Mouse (Mus musculus) left cerebral cortex, adult 2 months (tissue): ENCODE measurements around the gene Ncstn. TPM values are rescaled to one million over a fixed set of nuclear protein-coding genes. Genes with fewer than 3 reads are reported as not detected.

Experiments
- DNase-seq, 2 experiments: peaks; one replicate each; pipeline ENCODE4 v3.0.0; 2021 to 2022; ENCODE audit warnings: low spot score in 2 of 2, mixed read lengths in 1 of 2; ENCODE audit errors: extremely low spot score in 1 of 2
- H3K27ac ChIP-seq: fragments of 200-600 bp; 2 replicates; pipeline ENCODE4 v1.8.1; 2022
- H3K4me3 ChIP-seq: fragments of 200-600 bp; 2 replicates; pipeline ENCODE4 v1.8.1; 2022
- CTCF ChIP-seq: fragments of 200-600 bp; IDR thresholded peaks from 2 replicates; pipeline ENCODE4 v1.8.1; 2022; ENCODE audit warnings: antibody characterized with exemption, mild to moderate bottlenecking, moderate library complexity
- intact Hi-C: fragments of 180-260 bp; cut with DNase I; formaldehyde crosslinking; loops from one replicate; pipeline ENCODE4 v1.15.1; 2025
- total RNA-seq, 2 experiments: library from RNA; stranded (reverse); gene quantifications; 2 replicates each; pipeline ENCODE4 v1.2.3; 2021

Ncstn gene
- total RNA-seq, 2 experiments from 2014 or later: 61.5 to 65.4 TPM

DNA sequence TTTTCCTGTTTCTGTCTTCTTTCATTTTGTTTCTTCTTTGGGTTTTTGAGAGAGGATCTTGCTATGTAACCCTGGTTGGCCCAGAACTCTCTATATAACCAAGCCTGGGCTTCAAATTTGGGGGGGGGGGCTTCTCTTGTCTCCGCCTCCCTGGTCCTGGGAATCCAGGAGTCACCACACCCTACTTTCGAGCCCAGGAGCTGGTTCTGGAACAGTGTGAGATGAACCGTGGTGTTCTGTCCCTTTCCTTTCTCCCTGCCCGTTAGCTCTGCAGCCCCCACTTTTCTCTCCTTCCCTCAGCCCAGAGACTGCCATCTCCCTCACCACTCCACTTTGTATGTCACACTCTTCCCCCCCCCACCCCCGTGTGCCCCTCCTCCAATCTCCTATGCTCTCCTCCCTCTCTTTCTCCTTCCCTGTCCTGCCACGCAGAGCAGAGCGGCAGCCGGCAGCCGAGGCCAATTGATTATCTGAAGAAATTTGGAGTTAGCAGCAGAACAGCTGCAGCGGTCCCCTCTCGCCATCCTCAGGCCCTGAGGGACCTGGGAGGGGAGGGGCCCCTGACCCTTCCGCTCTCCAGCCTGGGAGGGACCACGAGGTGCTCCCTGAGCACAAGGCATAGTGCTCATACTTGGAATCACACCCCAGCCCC is 33.3 kb downstream of the Ncstn start:
- H3K27ac ChIP-seq: no peak overlapping the region
- intact Hi-C loops: loop anchor here (5.0 kb wide), 3 partner anchors 78 to 308 kb away; partner anchors contain the start of gene Pex19

DNA sequence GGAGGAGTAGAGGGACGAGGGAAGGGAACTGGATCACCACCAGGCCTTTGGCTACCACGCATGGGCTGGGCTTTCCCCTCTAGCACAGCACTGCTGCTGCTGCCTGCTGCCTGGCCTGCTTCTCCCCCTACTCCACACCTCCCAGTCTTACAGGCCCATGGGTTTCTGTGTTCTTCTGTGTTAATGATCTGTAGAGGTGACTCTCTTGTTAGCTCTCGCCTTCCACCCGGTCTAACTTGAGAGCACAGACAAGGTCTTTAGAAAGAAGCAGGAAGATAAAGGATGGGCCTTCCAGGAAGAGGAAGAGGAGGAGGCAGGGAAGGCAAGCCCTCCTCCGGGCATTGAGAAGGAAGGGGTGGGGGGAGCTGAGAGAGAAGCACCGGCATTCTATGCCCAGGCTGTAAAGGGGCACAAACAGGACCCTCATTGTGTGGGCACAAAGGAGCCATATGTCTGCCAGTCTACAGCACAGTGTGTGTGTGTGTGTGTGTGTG is 34.3 kb downstream of the Ncstn start:
- DNase-seq: no peak
- no peak for TF ChIP-seq CTCF
- intact Hi-C loops: loop anchor here (5.0 kb wide), 3 partner anchors 79 to 309 kb away; partner anchors contain the start of gene Pex19
- Histone ChIP-seq H3K4me3 (no peak overlapping the region), H3K27ac (no peak overlapping the region)

More for the DNA sequence above, 33.3 kb downstream of the Ncstn start:
- no peak for DNase-seq
- no peak overlapping the region for H3K4me3 ChIP-seq
- no peak for TF ChIP-seq CTCF

GRCm38 (mm10) chr1:172046938-172047337 is 35.7 kb downstream of the Ncstn start:
- TF ChIP-seq CTCF: peak; percentile 88
- intact Hi-C loops: loop anchor here (5.0 kb wide), 3 partner anchors 80 to 310 kb away; partner anchors contain the start of gene Pex19
- peak; percentile 60 to 71 for DNase-seq
- Histone ChIP-seq H3K27ac (no peak overlapping the region), H3K4me3 (no peak overlapping the region)

GRCm38 (mm10) chr1:172046410-172046809 is 36.2 kb downstream of the Ncstn start:
- no peak overlapping the region for H3K4me3 ChIP-seq
- intact Hi-C loops: loop anchor here (5.0 kb wide), 3 partner anchors 81 to 311 kb away; partner anchors contain the start of gene Pex19
- DNase-seq: no peak
- H3K27ac ChIP-seq: no peak overlapping the region
- TF ChIP-seq CTCF: no peak

- intact Hi-C loops: no loop called here
- no peak for TF ChIP-seq CTCF
- Histone ChIP-seq H3K27ac (no peak overlapping the region), H3K4me3 (no peak overlapping the region)
- no peak for DNase-seq
Observed at GRCm38 (mm10) chr1:172029914-172030313, 52.7 kb downstream of the Ncstn start.

GRCm38 (mm10) chr1:172028394-172029275 is 54.0 kb downstream of the Ncstn start, which contains the start of gene Vangl2:
Gene Vangl2, minus strand, starts transcription at chr1:172028444.
- TF ChIP-seq CTCF: no peak
- Histone ChIP-seq H3K27ac (peak within 1 kb of the TSS; percentile 87), H3K4me3 (peak within 1 kb of the TSS; percentile 54)
- DNase-seq: no peak
- intact Hi-C loops: no loop called here

GRCm38 (mm10) chr1:172027809-172028102 is 54.8 kb downstream of the Ncstn start:
- H3K4me3 ChIP-seq: peak overlapping the region; percentile 54
- no peak overlapping the region; the same call in 1 of the 2 replicates for H3K27ac ChIP-seq
- intact Hi-C loops: loop anchor here (1.0 kb wide), 1 partner anchor 15 kb away; no protein-coding TSS in a partner anchor
- no peak for DNase-seq
- TF ChIP-seq CTCF: no peak

DNA sequence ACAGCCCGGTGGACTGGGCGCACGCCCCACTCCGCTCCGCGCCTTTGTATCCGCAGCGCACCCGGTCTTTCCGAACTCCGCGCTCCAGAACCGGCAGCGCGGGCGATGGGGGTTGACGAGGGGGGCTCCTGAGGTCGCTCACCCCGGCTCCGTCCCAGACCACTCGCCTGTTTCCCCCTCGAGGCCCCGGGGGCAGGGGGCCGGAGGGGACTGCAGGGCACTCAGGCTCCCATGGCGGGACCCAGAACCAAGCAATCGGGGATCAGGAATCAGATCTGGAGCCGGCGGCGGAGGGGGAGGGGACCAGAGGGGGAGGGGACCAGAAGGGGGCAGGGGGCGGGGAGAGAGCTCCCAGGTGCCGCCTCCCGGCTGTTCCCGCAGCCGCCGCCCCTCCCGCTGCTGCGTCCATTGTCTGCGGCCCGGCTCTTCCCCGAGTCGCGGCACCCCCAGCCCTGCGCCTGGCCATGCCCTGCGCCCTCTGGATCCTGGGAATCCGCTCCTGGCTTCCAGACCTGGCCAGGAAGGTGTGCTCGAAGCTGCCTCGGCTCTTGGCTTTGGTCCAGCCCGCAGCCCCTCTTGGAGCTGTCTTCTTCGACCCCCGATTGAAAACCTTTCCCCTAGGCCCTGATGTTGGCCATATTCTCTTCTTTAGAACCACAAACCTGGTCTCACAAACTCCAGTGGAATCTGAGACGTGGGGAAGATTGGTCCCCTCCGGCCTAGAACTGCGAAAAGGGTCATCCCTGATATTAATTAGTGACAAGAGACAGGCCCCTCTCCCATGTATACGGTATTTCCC is 55.4 kb downstream of the Ncstn start:
- TF ChIP-seq CTCF: no peak; the same call in 1 of the 2 replicates
- intact Hi-C loops: loop anchor here (1.0 kb wide), 1 partner anchor 15 kb away; no protein-coding TSS in a partner anchor
- Histone ChIP-seq H3K27ac (peak overlapping the region; percentile 87), H3K4me3 (peak overlapping the region; percentile 54)
- peak; percentile 84 to 86 for DNase-seq

GRCm38 (mm10) chr1:172026201-172026901 is 56.2 kb downstream of the Ncstn start:
- TF ChIP-seq CTCF: no peak
- Histone ChIP-seq H3K27ac (peak overlapping the region; percentile 87), H3K4me3 (peak overlapping the region; percentile 54)
- no peak for DNase-seq
- intact Hi-C loops: no loop called here

GRCm38 (mm10) chr1:172025201-172025904 is 57.2 kb downstream of the Ncstn start:
- H3K4me3 ChIP-seq: peak overlapping the region; percentile 54
- DNase-seq: no peak
- TF ChIP-seq CTCF: no peak
- intact Hi-C loops: no loop called here
- H3K27ac ChIP-seq: no peak overlapping the region
